Mouse (Mus musculus): ENCODE measurements around the gene Hspbap1.

Gene Hspbap1

GRCm38 (mm10) chr16:35806973-35807662 lies 36.9 kb downstream of the Hspbap1 start:
- DNase-seq: no peak

DNA sequence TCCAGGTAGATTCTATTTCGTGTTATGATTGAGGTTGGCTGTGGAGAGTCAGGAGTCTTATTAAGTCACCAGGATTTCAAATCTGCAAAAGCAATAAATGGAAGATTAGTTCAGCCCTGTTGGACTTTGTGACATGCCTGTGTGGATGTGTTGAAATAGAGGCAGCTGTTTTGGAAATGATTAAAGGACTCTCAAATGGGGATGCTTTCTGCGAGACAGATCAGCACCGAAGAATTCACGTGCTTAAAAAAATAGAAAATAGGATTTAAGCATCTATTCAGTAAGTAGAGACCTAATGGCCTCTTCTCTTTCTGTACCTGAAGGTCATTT lies 37.5 kb downstream of the Hspbap1 start:
- no peak for DNase-seq

GRCm38 (mm10) chr16:35808838-35809237 lies 38.7 kb downstream of the Hspbap1 start:
- DNase-seq: no peak

DNA sequence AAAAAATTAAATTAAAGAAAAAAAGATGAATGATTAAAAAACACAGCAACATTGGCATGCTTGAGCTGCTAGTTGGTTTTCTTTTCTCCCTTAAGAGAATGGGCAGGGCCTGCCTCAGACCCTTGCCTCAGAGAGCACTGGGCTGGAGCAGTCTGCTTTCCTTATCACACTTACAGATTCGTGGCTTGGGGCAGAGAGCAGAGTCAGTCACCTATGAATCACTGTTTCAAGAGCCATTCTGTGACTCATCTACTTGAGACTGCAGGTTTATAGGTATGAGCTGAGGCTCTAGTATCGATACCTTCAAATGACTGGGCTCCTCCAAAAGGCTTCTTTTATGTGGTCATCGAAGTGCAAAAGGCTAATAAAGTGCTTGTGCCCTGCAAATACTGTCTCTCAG lies 42.9 kb downstream of the Hspbap1 start:
- DNase-seq: no peak

DNA sequence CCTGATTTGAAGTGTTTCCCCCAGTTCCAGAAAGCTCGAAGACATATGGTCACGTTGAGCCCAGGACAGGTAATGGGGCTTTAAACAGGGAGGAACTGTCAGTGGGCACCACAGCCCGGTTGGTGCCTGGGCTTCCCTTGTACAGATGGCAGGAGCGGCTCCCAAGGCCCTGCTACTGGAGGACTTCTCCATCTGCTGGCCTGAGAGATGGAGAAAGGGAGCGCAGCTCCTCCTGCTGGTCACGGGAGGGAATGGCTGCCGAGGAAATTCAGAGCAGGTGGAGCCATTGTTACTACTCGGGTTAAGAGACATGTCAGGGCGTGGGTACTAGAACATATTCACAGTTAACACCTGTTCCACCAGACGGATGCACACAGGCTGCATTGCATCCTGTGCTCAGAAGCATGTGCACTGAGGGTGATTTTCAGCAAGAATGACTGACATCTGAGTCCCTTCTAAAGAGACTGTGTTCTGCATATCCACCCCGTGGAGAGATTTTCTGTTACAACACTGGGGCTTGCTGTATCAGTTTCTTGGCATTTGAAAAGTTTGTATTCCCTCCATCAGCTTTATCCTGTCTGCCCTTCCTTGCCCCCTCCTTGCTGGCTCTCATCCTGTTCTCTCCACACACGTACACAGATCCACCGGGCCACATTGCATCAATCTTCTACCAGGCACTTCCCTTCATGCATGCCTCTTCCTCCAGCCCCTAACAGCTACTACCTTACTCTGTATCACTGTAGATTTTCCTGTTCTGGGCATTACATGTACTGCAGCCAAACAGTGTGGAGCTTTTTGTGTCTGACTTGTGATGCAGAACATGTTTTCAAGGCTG lies 47.3 kb downstream of the Hspbap1 start:
- peak; percentile 77 for DNase-seq

DNA sequence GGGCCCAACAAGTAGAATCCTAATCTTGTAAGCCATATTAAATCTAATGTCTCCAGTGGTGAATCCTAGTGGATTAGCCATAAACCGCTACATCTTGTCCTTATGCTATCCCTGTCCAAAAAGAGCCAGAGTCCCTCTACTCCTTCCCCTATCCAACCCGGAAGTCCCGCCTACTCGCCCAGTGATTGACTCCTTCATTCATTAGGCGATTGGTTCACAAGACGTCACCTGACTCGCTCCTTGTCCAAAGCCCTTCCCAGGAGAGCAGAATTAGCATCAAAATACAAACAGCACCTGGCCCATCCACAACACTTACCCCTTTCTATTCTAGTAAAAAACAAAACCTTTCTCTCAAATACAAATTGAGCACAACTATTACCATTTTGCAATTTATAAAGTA lies 59.8 kb downstream of the Hspbap1 start:
- DNase-seq: no peak

DNA sequence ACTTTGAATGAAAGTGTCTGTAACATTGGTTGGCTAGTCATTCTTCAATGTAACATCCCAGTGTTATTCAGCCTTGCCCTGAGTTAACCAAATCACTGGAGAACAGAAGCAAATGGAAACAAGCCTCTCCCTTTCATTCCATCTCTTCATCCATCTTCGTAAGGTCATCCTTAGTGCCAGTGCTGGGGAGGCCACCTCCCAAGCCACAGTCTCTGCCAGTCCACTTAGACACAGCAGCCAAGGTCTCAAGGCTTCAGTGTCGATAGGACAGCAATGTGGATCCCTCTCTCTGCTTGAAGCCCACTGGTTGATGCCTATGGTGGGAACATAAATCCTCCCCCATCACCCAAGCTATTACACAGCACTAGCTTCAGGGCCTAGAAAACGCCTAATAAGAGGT lies 62.8 kb downstream of the Hspbap1 start:
- DNase-seq: no peak

GRCm38 (mm10) chr16:35834653-35835052 lies 64.5 kb downstream of the Hspbap1 start:
- no peak for DNase-seq

GRCm38 (mm10) chr16:35839680-35840079 lies 69.5 kb downstream of the Hspbap1 start:
- no peak for DNase-seq

DNA sequence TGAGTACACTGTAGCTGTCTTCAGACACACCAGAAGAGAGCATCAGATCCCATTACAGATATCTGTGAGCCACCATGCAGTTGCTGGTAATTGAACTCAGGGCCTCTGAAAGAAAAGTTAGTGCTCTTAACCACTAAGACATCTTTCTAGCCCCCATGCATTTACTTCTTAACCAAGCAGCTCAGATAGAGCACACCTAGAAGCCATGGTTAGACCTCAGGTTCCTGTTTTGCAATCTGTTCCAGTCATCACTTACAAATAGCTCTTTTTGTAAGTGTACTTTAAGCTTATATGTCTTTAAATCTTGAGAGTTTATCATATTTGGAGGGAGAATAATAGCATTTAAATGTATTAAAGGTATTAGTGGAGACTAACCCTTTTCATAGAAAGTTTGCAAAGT lies 77.0 kb downstream of the Hspbap1 start:
- DNase-seq: no peak

DNA sequence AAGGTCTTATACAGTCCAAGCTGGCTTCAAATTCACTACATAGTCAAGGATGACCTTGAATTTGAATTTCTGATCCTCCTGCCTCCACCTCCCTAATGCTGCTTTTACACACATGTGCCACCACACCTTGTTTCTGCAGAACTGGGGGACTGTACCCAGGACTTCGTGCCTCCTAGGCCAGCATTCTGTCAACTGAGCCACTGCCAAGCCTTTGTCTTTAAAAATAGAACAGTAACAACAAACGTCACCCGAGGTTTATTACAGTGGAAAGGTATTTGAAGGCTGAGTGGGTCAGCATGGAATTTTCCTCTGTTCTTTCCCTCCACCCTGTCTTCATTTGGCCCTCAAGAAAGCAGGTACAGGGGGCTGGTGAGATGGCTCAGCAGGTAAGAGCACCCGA lies 85.7 kb downstream of the Hspbap1 start:
- no peak for DNase-seq

DNA sequence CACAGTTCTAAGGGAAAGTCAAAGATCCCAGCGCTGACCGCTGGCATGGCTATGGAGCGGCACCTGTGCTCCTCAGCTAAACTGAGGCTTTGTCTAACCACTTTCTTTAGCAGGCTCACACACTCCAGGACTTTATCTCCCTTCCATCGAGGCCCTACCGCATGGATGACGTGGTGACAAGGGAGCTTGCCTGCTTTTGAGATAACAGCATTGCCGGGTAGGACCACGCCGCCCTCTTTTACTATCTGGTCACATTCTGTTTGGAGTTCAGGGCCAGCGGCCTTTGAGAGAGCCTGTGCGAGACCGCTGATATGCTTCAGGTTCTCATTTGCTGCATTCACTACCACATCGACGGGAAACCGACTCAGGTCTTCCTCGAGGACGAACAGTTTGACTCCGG lies 86.6 kb downstream of the Hspbap1 start:
- no peak for DNase-seq

GRCm38 (mm10) chr16:35860236-35860635 lies 90.1 kb downstream of the Hspbap1 start:
- DNase-seq: no peak

DNA sequence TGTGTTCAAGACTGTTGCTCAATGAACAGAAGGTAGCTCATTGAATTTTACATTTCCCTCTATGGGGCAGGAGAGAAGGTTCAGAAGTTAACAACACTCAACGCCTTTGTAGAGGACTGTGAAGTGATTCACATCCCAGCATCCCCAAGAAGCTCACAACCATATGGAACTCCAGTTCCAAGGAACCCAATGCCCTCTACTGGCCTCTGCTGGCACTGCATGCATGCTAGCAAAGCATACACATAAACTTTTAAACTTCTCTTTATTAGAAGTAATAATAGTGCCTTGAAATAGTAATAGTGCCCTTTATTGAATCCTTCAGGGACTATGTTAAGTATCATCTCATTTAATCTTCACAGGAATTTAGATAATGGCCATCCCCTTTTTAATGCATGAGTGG lies 91.9 kb downstream of the Hspbap1 start:
- DNase-seq: no peak

GRCm38 (mm10) chr16:35867726-35868125 lies 97.6 kb downstream of the Hspbap1 start:
- DNase-seq: no peak

DNA sequence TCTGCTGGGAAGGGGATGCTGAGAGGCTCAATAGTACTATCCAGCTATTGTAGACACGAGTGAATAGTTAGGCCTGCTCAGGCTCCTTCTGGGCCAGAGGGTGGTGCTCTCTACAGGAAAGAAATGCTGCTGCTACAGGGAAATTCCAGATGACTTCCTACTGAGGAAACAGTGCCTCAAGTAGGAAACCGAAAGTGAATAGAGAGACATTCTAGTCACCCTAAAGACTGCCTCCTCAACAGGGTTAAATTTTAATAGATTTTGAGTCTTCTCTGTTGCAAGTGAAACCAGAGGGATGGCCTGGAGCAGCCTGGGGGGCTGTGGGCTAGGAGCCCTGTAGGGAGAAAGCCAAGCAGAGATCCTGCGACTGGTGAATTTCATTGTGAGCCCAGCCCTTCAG lies 99.0 kb downstream of the Hspbap1 start:
- DNase-seq: no peak

DNA sequence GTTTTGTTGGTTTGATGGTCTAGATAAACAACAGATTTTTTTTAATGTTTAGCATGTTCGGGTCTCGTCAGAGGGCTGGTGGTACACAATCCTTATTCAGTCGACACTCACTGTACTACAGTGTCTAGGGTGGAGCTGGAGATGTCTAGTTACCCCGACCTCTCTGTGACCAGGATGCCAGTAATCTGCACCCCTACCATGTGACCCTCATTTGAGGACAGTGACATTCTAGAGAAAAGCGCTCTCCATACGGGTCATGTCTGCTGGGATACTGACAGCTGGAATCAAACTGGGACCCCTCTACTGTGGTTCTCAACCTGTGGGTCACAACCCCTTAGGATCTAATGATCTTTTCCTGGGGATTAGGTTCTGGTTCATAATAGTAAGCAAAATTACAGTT lies 99.5 kb downstream of the Hspbap1 start:
- no peak for DNase-seq

DNA sequence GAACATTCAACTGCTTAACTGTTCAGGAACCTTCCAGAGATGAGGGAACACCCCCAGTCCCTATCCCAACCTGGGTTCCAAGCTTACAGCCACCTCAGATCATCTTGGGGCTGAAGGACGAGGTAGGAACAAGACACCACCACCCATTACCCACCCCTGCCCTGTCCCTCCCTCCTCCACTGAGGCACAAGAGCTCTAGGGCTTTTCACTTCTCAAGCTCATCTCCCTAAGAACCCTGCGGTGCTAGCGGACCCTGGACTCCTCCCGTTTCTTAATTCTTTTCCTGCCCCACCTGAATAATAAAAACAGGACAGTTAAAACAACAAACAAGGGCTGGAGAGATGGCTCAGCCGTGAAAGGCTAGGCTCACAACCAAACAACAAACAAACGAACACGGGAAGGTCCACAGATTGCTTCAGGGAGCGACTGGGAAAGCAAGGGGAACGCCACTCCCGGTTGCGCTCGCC lies 100.4 kb downstream of the Hspbap1 start:
- DNase-seq: no peak

- DNase-seq: peak; percentile 12
Measured at GRCm38 (mm10) chr16:35871048-35871851, 101.1 kb downstream of the Hspbap1 start, which contains the start of gene Parp14. TSS of gene Parp14 (minus strand) at chr16:35871544.

GRCm38 (mm10) chr16:35871898-35872297 lies 101.7 kb downstream of the Hspbap1 start:
- DNase-seq: no peak

DNA sequence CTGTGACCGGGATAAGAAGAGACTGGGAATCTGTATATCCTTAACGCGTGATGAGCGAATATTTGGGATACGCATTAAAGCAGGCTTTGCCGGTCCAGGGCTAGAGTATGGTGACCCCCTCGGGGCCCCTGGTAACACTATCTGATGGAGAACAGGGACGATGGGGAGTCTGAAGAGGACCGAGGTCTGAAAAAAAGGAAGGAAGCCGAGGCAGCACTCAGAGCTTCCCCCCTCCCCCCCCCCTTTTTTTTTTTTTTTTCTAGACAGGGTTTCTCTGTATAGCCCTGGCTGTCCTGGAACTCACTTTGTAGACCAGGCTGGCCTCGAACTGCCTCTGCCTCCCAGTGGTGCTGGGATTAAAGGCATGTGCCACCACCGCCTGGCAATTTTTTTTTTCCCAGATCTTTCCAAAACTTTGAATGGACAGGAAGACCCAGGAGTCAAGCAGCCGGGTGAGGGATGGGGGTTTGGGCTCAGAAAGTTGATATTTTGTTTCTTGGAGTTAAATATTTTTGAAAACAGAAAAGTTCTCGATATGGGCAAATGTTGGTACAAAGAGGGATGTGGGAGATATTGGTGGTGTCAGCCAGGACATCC lies 102.3 kb downstream of the Hspbap1 start:
- no peak for DNase-seq

DNA sequence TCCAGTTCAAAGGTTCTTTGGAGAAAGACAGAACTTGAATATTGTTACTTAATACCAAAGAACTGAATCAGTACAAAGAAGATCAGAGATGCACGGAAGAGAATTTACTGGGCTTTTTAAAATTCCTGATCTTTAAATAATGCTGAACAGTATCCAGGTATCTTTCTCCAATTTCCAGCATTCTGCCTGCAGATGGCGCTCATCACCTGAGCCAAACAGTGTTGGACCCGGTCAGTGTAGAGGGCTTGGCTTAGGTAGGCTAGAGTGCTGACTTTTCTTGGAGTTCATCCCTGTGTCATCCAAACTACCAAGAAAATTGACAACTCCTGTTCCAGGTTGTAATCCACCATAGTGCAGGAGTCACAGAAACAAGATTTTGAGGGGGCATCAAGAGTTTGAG lies 104.2 kb downstream of the Hspbap1 start:
- DNase-seq: no peak

Measured in right cerebral cortex, postnatal 25 days (tissue).